Mouse (Mus musculus) heart, postnatal 0 days (tissue): Measurements from ENCODE around the gene Adarb2. TPM values are rescaled to one million over a fixed set of nuclear protein-coding genes. Genes with fewer than 3 reads are reported as not detected.

Experiments
- ATAC-seq: fragments of 200-750 bp; cut with Nextera tagmentation; 2 replicates; pipeline ENCODE4 v1.8.0; 2017; ENCODE audit warnings: low read depth, moderate number of reproducible peaks, moderate library complexity; ENCODE audit not compliant: insufficient read depth
- DNase-seq: peaks from one replicate; pipeline ENCODE4 v3.0.0-alpha.2; 2016; ENCODE audit warnings: low spot score
- H3K27ac ChIP-seq: fragments of 300-500 bp; sonication (generic); 2 replicates; pipeline ENCODE4 v1.5.1; 2014; ENCODE audit warnings: low read depth, mild to moderate bottlenecking
- H3K27me3 ChIP-seq: fragments of 300-500 bp; sonication (generic); 2 replicates; pipeline ENCODE4 v1.6.1; 2014; ENCODE audit warnings: low read length, mixed read lengths; ENCODE audit not compliant: control insufficient read depth, insufficient read depth
- H3K36me3 ChIP-seq: fragments of 300-500 bp; sonication (generic); replicated peaks from 2 replicates; pipeline ENCODE4 v1.6.1; 2014; ENCODE audit warnings: low read length, mixed read lengths; ENCODE audit not compliant: control insufficient read depth, insufficient read depth
- H3K4me1 ChIP-seq: fragments of 300-500 bp; sonication (generic); 2 replicates; pipeline ENCODE4 v1.6.1; 2014; ENCODE audit warnings: antibody characterized with exemption; ENCODE audit not compliant: control insufficient read depth, insufficient read depth
- H3K4me2 ChIP-seq: fragments of 300-500 bp; sonication (generic); 2 replicates; pipeline ENCODE4 v1.6.1; 2014; ENCODE audit warnings: low read depth, mild to moderate bottlenecking, low read length, moderate library complexity
- H3K4me3 ChIP-seq: fragments of 300-500 bp; sonication (generic); 2 replicates; pipeline ENCODE4 v1.5.1; 2014; ENCODE audit warnings: low read depth, low read length
- H3K9ac ChIP-seq: fragments of 300-500 bp; sonication (generic); replicated peaks from 2 replicates; pipeline ENCODE4 v1.6.1; 2014; ENCODE audit warnings: low read depth, low read length, mixed read lengths
- H3K9me3 ChIP-seq: fragments of 300-500 bp; sonication (generic); replicated peaks from 2 replicates; pipeline ENCODE4 v1.6.1; 2016; ENCODE audit warnings: low read length; ENCODE audit not compliant: control insufficient read depth
- CTCF ChIP-seq: IDR thresholded peaks from 2 replicates; pipeline ENCODE4 v1.5.1; 2016; ENCODE audit warnings: antibody characterized with exemption, control low read depth, low read depth
- EP300 ChIP-seq: IDR thresholded peaks from 2 replicates; pipeline ENCODE4 v1.6.1; 2016; ENCODE audit warnings: antibody characterized with exemption, low read depth
- WGBS: fragments of 180-500 bp; shearing (Covaris S2); extraction: QIAGEN DNeasy Blood & Tissue Kit; methylation state at CpG from one replicate; pipeline ENCODE4 v1.1.7; 2014; 5-methylcytosine and 5-hydroxymethylcytosine counted together
- polyA plus RNA-seq: library from polyadenylated mRNA; unstranded; fragments of >200 nt; fragmentation: Nextera tagmentation; extraction: Ambion mirVana; gene quantifications from 2 replicates; pipeline ENCODE4 v1.2.1, GENCODE M21; 2015
- total RNA-seq: library from RNA; depleted of rRNA; stranded (reverse); fragments of >200 nt; gene quantifications from 2 replicates; pipeline ENCODE4 v1.2.3, GENCODE M21; 2014; ENCODE audit warnings: low replicate concordance

The Adarb2 gene
- total and polyA plus RNA-seq, 2 experiments from 2014 or later, result not detected

- no peak overlapping the region for H3K27ac ChIP-seq
- ATAC-seq (no peak), DNase-seq (no peak)
- H3K4me3 ChIP-seq, result no peak overlapping the region
- H3K9me3 ChIP-seq, result no peaks in the 10 kb centered on the region
- 62% methylated on average over 7 of the region's 7 CpGs for WGBS
- TF ChIP-seq CTCF (no peak), EP300 (no peak)
- H3K27me3 ChIP-seq, result no peaks in the 10 kb centered on the region
- no peaks in the 10 kb centered on the region for H3K36me3 ChIP-seq
- no peak overlapping the region for H3K9ac ChIP-seq
- no peaks in the 10 kb centered on the region for H3K4me1 ChIP-seq
- no peak overlapping the region for H3K4me2 ChIP-seq
These were observed 360.5 kb downstream of the Adarb2 start for GRCm38 (mm10) chr13:8563161-8563560.

GRCm38 (mm10) chr13:8567111-8568026 lies 364.7 kb downstream of the Adarb2 start:
- Histone ChIP-seq H3K4me2 (no peak overlapping the region), H3K9ac (no peak overlapping the region), H3K9me3 (no peaks in the 10 kb centered on the region), H3K4me1 (no peaks in the 10 kb centered on the region), H3K4me3 (no peak overlapping the region), H3K27me3 (no peaks in the 10 kb centered on the region), H3K27ac (no peak overlapping the region), H3K36me3 (no peaks in the 10 kb centered on the region)
- WGBS, result 72% methylated on average over 15 of the region's 15 CpGs
- DNase-seq, result no peak
- ATAC-seq, result no peak
- TF ChIP-seq CTCF (no peak), EP300 (no peak)

GRCm38 (mm10) chr13:8570269-8570668 lies 367.6 kb downstream of the Adarb2 start:
- Histone ChIP-seq H3K4me1 (no peaks in the 10 kb centered on the region), H3K27me3 (no peaks in the 10 kb centered on the region), H3K4me2 (no peak overlapping the region), H3K9me3 (no peaks in the 10 kb centered on the region), H3K36me3 (no peaks in the 10 kb centered on the region), H3K9ac (no peak overlapping the region), H3K27ac (no peak overlapping the region), H3K4me3 (no peak overlapping the region)
- DNase-seq, result no peak
- ATAC-seq, result no peak
- TF ChIP-seq CTCF, result no peak
- TF ChIP-seq EP300, result no peak
- 77% methylated on average over 13 of the region's 13 CpGs for WGBS

- Histone ChIP-seq H3K4me1 (no peaks in the 10 kb centered on the region), H3K4me3 (no peak overlapping the region), H3K9ac (no peak overlapping the region), H3K9me3 (no peaks in the 10 kb centered on the region), H3K27me3 (no peaks in the 10 kb centered on the region), H3K36me3 (no peaks in the 10 kb centered on the region), H3K4me2 (no peak overlapping the region), H3K27ac (no peak overlapping the region)
- WGBS, result 82% methylated on average over 12 of the region's 12 CpGs
- no peak for ATAC-seq
- DNase-seq, result no peak
- TF ChIP-seq EP300 (no peak), CTCF (no peak)
These were observed 371.2 kb downstream of the Adarb2 start for GRCm38 (mm10) chr13:8573908-8574307.

- no peak overlapping the region for H3K4me3 ChIP-seq
- no peak overlapping the region for H3K27ac ChIP-seq
- H3K9me3 ChIP-seq, result no peaks in the 10 kb centered on the region
- WGBS, result 75% methylated on average over 8 of the region's 8 CpGs
- no peaks in the 10 kb centered on the region for H3K4me1 ChIP-seq
- no peaks in the 10 kb centered on the region for H3K27me3 ChIP-seq
- ATAC-seq, result no peak
- TF ChIP-seq CTCF (no peak), EP300 (no peak)
- H3K4me2 ChIP-seq, result no peak overlapping the region
- DNase-seq, result no peak
- no peaks in the 10 kb centered on the region for H3K36me3 ChIP-seq
- no peak overlapping the region for H3K9ac ChIP-seq
These were observed 381.8 kb downstream of the Adarb2 start for GRCm38 (mm10) chr13:8584257-8585005.
